Mouse (Mus musculus): ENCODE data around the gene Rab4b. TPM values are rescaled to one million over a fixed set of nuclear protein-coding genes. Genes with fewer than 3 reads are reported as not detected.
A peak's percentile ranks its signal among the peaks of the same experiment; 100 is the strongest.

Rab4b gene
- polyA plus RNA-seq, 1 experiment, result 77.3 TPM

DNA sequence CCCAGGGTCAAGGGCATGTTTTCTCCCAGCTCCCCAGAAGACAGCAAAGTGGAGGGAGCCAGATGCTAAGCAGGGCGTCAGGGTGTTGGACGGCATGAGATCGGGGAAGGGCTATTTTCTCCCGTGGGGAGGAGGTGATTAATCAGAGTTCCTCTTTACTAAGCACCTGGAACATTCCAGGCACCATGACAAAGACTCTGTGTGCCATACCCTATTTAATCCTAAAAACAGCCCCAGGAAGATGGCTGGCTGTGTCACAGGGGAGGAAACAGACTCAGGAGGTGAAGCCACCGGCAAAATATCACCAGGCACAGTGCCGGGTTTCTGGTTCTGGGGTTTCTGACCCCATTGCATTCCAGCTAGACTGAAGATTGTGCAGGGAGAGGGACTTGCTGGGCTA is 43.2 kb upstream of the Rab4b start:
- H3K27ac ChIP-seq (ENCODE audit: insufficient read depth, low read depth, low read length), result peak overlapping the region; percentile 53

DNA sequence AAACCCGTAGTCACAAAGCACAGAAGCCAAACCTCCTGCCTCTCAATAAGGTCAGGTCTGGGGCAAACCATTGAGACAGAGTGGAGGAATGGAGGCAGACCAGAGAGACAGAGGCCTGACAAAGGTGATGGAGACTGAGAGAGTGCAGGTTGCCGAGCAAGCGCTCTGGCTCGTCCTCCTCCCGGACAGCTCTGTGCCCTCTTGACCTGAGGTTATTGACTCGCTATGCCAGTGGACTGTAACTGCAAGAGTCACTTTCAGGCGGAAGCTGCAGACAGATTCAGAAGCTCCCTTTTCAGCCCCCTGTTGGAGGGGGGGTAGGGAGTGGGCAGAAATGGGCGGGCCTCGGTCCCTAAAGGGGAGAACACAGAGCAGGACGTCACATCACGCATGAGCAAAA is 41.2 kb upstream of the Rab4b start:
- Histone ChIP-seq H3K27me3 (ENCODE audit: control insufficient read depth, insufficient read depth, low read length) (no peaks in the 10 kb centered on the region), H3K4me1 (ENCODE audit: control insufficient read depth, insufficient read depth, insufficient read length, low read length) (peaks cover 34% of the 10 kb centered on the region), H3K36me3 (ENCODE audit: control insufficient read depth, insufficient read depth, low read length) (peaks cover 35% of the 10 kb centered on the region), H3K4me3 (ENCODE audit: low read depth, low read length) (no peak overlapping the region), H3K27ac (ENCODE audit: insufficient read depth, low read depth, low read length) (no peak overlapping the region)
- TF ChIP-seq POLR2A (IDR thresholded peaks at IDR 0.05; ENCODE audit: low read depth, low read length) (no peak), CTCF (IDR thresholded peaks at IDR 0.05; ENCODE audit: extremely low read depth, insufficient read length, insufficient replicate concordance, low read depth, low read length) (no peak)
- 79% methylated on average over 11 of the region's 11 CpGs for WGBS

More for the DNA sequence above, 43.2 kb upstream of the Rab4b start:
- H3K36me3 ChIP-seq (ENCODE audit: control insufficient read depth, insufficient read depth, low read length), result peaks cover 23% of the 10 kb centered on the region
- H3K4me1 ChIP-seq (ENCODE audit: control insufficient read depth, insufficient read depth, insufficient read length, low read length), result peaks cover 40% of the 10 kb centered on the region
- no peaks in the 10 kb centered on the region for H3K27me3 ChIP-seq (ENCODE audit: control insufficient read depth, insufficient read depth, low read length)
- TF ChIP-seq CTCF (IDR thresholded peaks at IDR 0.05; ENCODE audit: extremely low read depth, insufficient read length, insufficient replicate concordance, low read depth, low read length), result no peak
- TF ChIP-seq POLR2A (IDR thresholded peaks at IDR 0.05; ENCODE audit: low read depth, low read length), result no peak
- 57% methylated on average over 6 of the region's 6 CpGs for WGBS
- H3K4me3 ChIP-seq (ENCODE audit: low read depth, low read length), result no peak overlapping the region

DNA sequence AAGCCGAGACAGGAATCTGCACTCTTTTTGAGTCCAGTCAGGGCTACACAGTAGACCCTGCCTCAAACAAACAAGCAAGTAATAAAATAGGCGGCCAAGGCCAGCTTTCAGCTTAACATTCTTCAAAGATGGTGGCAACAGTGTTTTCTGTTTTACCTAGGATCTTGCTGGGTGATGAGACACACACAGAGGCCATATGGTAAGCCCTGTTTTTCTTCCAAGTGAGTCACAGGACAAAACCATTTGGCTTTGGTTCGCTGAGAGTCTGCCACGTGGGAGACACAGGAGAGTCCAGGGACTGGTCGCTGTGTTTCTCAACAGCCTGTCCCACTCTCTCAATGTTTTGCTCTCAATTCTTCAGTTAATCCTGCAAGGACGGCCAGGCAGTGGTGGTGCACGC is 39.9 kb upstream of the Rab4b start:
- H3K4me1 ChIP-seq (ENCODE audit: control insufficient read depth, insufficient read depth, insufficient read length, low read length), result peaks cover 22% of the 10 kb centered on the region
- H3K4me3 ChIP-seq (ENCODE audit: low read depth, low read length), result no peak overlapping the region
- 82% methylated on average over 7 of the region's 7 CpGs for WGBS
- H3K36me3 ChIP-seq (ENCODE audit: control insufficient read depth, insufficient read depth, low read length), result peaks cover 44% of the 10 kb centered on the region
- no peak overlapping the region for H3K27ac ChIP-seq (ENCODE audit: insufficient read depth, low read depth, low read length)
- TF ChIP-seq POLR2A (IDR thresholded peaks at IDR 0.05; ENCODE audit: low read depth, low read length) (no peak), CTCF (IDR thresholded peaks at IDR 0.05; ENCODE audit: extremely low read depth, insufficient read length, insufficient replicate concordance, low read depth, low read length) (no peak)
- no peaks in the 10 kb centered on the region for H3K27me3 ChIP-seq (ENCODE audit: control insufficient read depth, insufficient read depth, low read length)

DNA sequence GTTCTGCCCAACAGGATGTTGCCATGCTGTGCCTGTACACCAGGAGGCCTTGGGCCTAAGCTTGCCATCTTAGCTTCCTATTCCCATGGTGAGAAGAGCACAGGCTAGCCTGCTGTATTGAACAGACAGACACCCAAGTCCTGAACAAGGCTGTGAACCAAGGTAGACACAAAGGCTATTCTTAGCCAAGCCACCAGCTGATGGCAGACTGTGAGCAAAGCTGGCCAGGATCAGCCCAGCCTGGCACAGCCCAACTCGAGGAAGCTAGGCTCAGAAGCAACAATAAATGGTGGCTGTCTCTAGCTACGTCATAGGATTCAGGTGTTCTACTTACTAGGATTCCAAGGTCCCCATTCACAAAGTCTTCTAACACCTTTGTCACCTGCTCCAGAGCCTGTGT is 33.9 kb upstream of the Rab4b start:
- TF ChIP-seq POLR2A (IDR thresholded peaks at IDR 0.05; ENCODE audit: low read depth, low read length) (no peak), CTCF (IDR thresholded peaks at IDR 0.05; ENCODE audit: extremely low read depth, insufficient read length, insufficient replicate concordance, low read depth, low read length) (no peak)
- H3K27me3 ChIP-seq (ENCODE audit: control insufficient read depth, insufficient read depth, low read length), result no peaks in the 10 kb centered on the region
- H3K4me1 ChIP-seq (ENCODE audit: control insufficient read depth, insufficient read depth, insufficient read length, low read length), result no peaks in the 10 kb centered on the region
- peaks cover 74% of the 10 kb centered on the region for H3K36me3 ChIP-seq (ENCODE audit: control insufficient read depth, insufficient read depth, low read length)
- 77% methylated on average over 2 of the region's 2 CpGs for WGBS
- H3K27ac ChIP-seq (ENCODE audit: insufficient read depth, low read depth, low read length), result no peak overlapping the region
- no peak overlapping the region for H3K4me3 ChIP-seq (ENCODE audit: low read depth, low read length)

DNA sequence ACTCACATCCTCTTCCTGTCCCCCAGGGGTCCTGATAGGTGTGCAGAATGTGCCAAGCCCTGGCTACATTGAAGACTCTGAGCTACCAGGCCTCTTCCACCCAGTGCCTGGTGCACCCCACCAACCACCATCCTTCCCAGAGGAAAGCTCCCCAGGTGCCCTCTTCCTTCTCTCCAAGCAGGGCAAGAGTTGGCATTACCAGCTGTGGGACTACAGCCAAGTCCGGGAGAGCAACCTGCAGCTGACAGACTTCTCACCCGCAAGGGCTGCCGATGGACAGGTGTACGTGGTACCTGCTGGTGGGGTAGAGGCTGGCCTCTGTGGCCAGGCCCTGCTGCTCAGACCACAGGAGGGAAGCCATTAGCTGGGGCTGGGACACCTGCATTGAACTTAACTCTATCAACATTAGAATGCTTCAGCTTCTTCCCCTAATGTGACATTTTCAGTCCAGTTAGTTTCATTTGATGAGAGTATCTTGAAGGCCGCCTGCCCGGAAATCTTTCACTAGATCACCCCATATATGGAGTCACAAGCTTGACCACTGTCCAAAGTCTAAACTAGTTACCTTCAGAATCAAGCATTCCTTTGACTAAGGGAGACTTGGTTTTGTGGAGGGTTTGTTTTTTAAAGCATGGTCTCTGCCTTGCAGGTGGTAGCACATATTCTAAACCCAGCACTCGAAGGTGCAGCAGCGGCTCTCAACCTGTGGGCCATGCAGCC is 25.2 kb upstream of the Rab4b start:
- WGBS, result 77% methylated on average over 8 of the region's 8 CpGs
- Histone ChIP-seq H3K27ac (ENCODE audit: insufficient read depth, low read depth, low read length) (no peak overlapping the region), H3K36me3 (ENCODE audit: control insufficient read depth, insufficient read depth, low read length) (peaks cover 29% of the 10 kb centered on the region), H3K27me3 (ENCODE audit: control insufficient read depth, insufficient read depth, low read length) (no peaks in the 10 kb centered on the region), H3K4me3 (ENCODE audit: low read depth, low read length) (no peak overlapping the region), H3K4me1 (ENCODE audit: control insufficient read depth, insufficient read depth, insufficient read length, low read length) (peaks cover 13% of the 10 kb centered on the region; the same call in 1 of the 2 replicates)
- TF ChIP-seq CTCF (IDR thresholded peaks at IDR 0.05; ENCODE audit: extremely low read depth, insufficient read length, insufficient replicate concordance, low read depth, low read length), result no peak
- TF ChIP-seq POLR2A (IDR thresholded peaks at IDR 0.05; ENCODE audit: low read depth, low read length), result no peak

DNA sequence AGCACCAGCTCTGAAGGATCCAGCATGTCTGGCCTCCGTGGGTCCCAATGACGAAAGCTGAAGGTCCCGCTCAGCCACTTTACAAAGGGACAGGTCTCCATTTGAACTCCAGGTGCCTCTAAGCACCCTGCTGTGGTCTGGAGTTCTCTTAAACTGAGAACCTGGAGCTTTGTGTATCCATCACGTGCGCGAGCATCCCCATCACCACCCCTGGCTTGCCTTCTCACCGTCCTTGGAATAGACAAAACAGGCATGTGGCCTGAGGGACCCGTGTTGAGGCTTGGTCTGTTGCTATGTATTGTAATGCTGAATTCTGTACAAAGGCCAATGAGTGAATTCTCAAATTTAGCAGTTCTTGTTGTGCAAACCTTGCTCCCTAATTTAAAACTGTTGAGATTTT is 20.1 kb upstream of the Rab4b start:
- Histone ChIP-seq H3K4me1 (ENCODE audit: control insufficient read depth, insufficient read depth, insufficient read length, low read length) (peaks cover 22% of the 10 kb centered on the region; the same call in 1 of the 2 replicates), H3K4me3 (ENCODE audit: low read depth, low read length) (no peak overlapping the region), H3K36me3 (ENCODE audit: control insufficient read depth, insufficient read depth, low read length) (peaks cover 12% of the 10 kb centered on the region), H3K27me3 (ENCODE audit: control insufficient read depth, insufficient read depth, low read length) (no peaks in the 10 kb centered on the region), H3K27ac (ENCODE audit: insufficient read depth, low read depth, low read length) (0 out of 2 replicates have a peak overlapping the region, but pooled peaks have one; percentile 11)
- TF ChIP-seq CTCF (IDR thresholded peaks at IDR 0.05; ENCODE audit: extremely low read depth, insufficient read length, insufficient replicate concordance, low read depth, low read length) (no peak), POLR2A (IDR thresholded peaks at IDR 0.05; ENCODE audit: low read depth, low read length) (no peak)
- 89% methylated on average over 8 of the region's 8 CpGs for whole genome bisulfite sequencing

DNA sequence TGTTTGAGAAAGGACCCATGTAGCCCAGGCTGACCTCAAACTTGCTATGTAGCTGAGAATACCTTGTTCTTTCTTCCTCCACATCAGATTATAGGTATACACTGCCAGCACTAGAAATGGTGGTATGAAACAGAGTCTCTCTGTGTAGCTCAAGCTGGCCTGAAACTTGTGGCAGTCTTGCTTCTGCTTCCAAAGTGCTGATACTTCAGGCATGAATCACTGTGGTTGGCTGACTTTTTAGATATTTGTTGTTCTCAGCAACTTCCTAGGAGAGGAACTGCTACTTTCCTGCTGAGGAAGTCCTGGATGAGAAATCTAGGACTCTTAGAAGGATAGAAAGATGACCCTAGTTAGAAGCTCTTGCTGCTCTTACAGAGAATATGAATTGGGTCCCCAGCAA is 19.7 kb upstream of the Rab4b start:
- Histone ChIP-seq H3K27me3 (ENCODE audit: control insufficient read depth, insufficient read depth, low read length) (no peaks in the 10 kb centered on the region), H3K36me3 (ENCODE audit: control insufficient read depth, insufficient read depth, low read length) (peaks cover 15% of the 10 kb centered on the region), H3K4me1 (ENCODE audit: control insufficient read depth, insufficient read depth, insufficient read length, low read length) (peaks cover 23% of the 10 kb centered on the region; the same call in 1 of the 2 replicates), H3K4me3 (ENCODE audit: low read depth, low read length) (no peak overlapping the region), H3K27ac (ENCODE audit: insufficient read depth, low read depth, low read length) (0 out of 2 replicates have a peak overlapping the region, but pooled peaks have one; percentile 11)
- TF ChIP-seq POLR2A (IDR thresholded peaks at IDR 0.05; ENCODE audit: low read depth, low read length), result no peak
- TF ChIP-seq CTCF (IDR thresholded peaks at IDR 0.05; ENCODE audit: extremely low read depth, insufficient read length, insufficient replicate concordance, low read depth, low read length), result no peak
